Mouse (Mus musculus) MEL (cell line): ENCODE measurements at regions not wholly inside any gene's neighbourhood (a gene's known extent, or its start where the extent isn't known, plus 50 kb on each side); places are given as distances from the start of the nearest gene placed in this dataset.

ENCODE experiments used
- DNase-seq: peaks from one replicate; pipeline ENCODE4 v3.0.0; 2011; ENCODE audit warnings: low read depth, low spot score
- H3K27ac ChIP-seq: 2 replicates; pipeline ENCODE4 v1.5.1; 2012; ENCODE audit warnings: low read depth, mild to moderate bottlenecking, control low read depth, low read length, moderate library complexity; ENCODE audit not compliant: control insufficient read depth
- H3K27me3 ChIP-seq, 2 experiments: fragments of 150-350 bp in 1 of 2; sonication (generic) in 1 of 2; 2 replicates each; pipeline ENCODE4 v1.6.1; 2012; ENCODE audit warnings: low read length in 2 of 2, mild to moderate bottlenecking in 2 of 2, improper control_type of control experiment in 1 of 2, moderate library complexity in 1 of 2; ENCODE audit not compliant: insufficient read depth in 2 of 2, control insufficient read depth in 1 of 2
- H3K36me3 ChIP-seq, 2 experiments: 2 replicates each; pipeline ENCODE4 v1.6.1; 2012 to 2014; ENCODE audit warnings: low read length in 2 of 2, improper control_type of control experiment in 1 of 2, inconsistent platforms in 1 of 2, mild to moderate bottlenecking in 1 of 2; ENCODE audit not compliant: insufficient read depth in 2 of 2, control insufficient read depth in 1 of 2
- H3K4me1 ChIP-seq, 2 experiments: fragments of 150-350 bp in 1 of 2; sonication (generic) in 1 of 2; 2 replicates each; pipeline ENCODE4 v1.6.1; 2012; ENCODE audit warnings: low read length in 2 of 2, improper control_type of control experiment in 1 of 2, mild to moderate bottlenecking in 1 of 2; ENCODE audit not compliant: insufficient read depth in 2 of 2, control insufficient read depth in 1 of 2
- H3K4me3 ChIP-seq, 2 experiments: fragments of 150-350 bp in 1 of 2; sonication (generic) in 1 of 2; 2 replicates each; pipeline ENCODE4 v1.5.1; 2012; ENCODE audit warnings: low read depth in 2 of 2, low read length in 2 of 2, mild to moderate bottlenecking in 2 of 2, moderate library complexity in 2 of 2, control low read depth in 1 of 2, improper control_type of control experiment in 1 of 2; ENCODE audit not compliant: control insufficient read depth in 1 of 2, insufficient read depth in 1 of 2
- H3K79me2 ChIP-seq: 2 replicates; pipeline ENCODE4 v1.6.1; 2012; ENCODE audit warnings: mild to moderate bottlenecking, low read length, moderate library complexity; ENCODE audit not compliant: control insufficient read depth, poor library complexity, insufficient read depth
- H3K9ac ChIP-seq: 2 replicates; pipeline ENCODE4 v1.6.1; 2012; ENCODE audit warnings: low read depth, mild to moderate bottlenecking, control low read depth, low read length, moderate library complexity; ENCODE audit not compliant: control insufficient read depth, poor library complexity, severe bottlenecking
- H3K9me3 ChIP-seq: fragments of 150-350 bp; sonication (generic); replicated peaks from 2 replicates; pipeline ENCODE4 v1.6.1; 2012; ENCODE audit warnings: mild to moderate bottlenecking, low read length, improper control_type of control experiment, moderate library complexity; ENCODE audit not compliant: insufficient read depth
- BHLHE40 ChIP-seq: IDR thresholded peaks from 2 replicates; pipeline ENCODE4 v1.6.1; 2012; ENCODE audit warnings: low read depth, mild to moderate bottlenecking, inconsistent platforms, low read length, improper control_type of control experiment, borderline replicate concordance
- CHD1 ChIP-seq: IDR thresholded peaks from 2 replicates; pipeline ENCODE4 v1.6.1; 2012; ENCODE audit warnings: low read depth, mild to moderate bottlenecking, inconsistent platforms, low read length, improper control_type of control experiment
- CHD2 ChIP-seq: IDR thresholded peaks from 2 replicates; pipeline ENCODE4 v1.6.1; 2011; ENCODE audit warnings: low read length, improper control_type of control experiment
- E2F4 ChIP-seq: IDR thresholded peaks from 2 replicates; pipeline ENCODE4 v1.6.1; 2011; ENCODE audit warnings: low read depth, low read length, improper control_type of control experiment, borderline replicate concordance
- EP300 ChIP-seq, 2 experiments: IDR thresholded peaks; 2 replicates each; pipeline ENCODE4 v1.6.1; 2011; ENCODE audit warnings: improper control_type of control experiment in 2 of 2, low read length in 2 of 2, low read depth in 1 of 2, mild to moderate bottlenecking in 1 of 2
- HCFC1 ChIP-seq: IDR thresholded peaks from 2 replicates; pipeline ENCODE4 v1.6.1; 2012; ENCODE audit warnings: low read depth, mild to moderate bottlenecking, inconsistent platforms, low read length, improper control_type of control experiment, moderate library complexity
- KAT2A ChIP-seq: conservative IDR thresholded peaks from 2 replicates; pipeline ENCODE4 v1.6.1; 2012; ENCODE audit warnings: low read depth, low read length, improper control_type of control experiment, inconsistent platforms
- MAFK ChIP-seq: IDR thresholded peaks from 2 replicates; pipeline ENCODE4 v1.6.1; 2011; ENCODE audit warnings: low read depth, mild to moderate bottlenecking, low read length, improper control_type of control experiment, borderline replicate concordance
- MAZ ChIP-seq: IDR thresholded peaks from 2 replicates; pipeline ENCODE4 v1.6.1; 2012; ENCODE audit warnings: low read depth, mild to moderate bottlenecking, inconsistent platforms, low read length, improper control_type of control experiment
- MEF2A ChIP-seq: IDR thresholded peaks from 2 replicates; pipeline ENCODE4 v1.6.1; 2014; ENCODE audit warnings: low read depth, mild to moderate bottlenecking, inconsistent platforms, low read length, improper control_type of control experiment; ENCODE audit not compliant: poor library complexity, insufficient replicate concordance, severe bottlenecking; ENCODE audit errors: extremely low read depth
- MXI1 ChIP-seq: IDR thresholded peaks from 2 replicates; pipeline ENCODE4 v1.6.1; 2011; ENCODE audit warnings: mild to moderate bottlenecking, low read depth, low read length, improper control_type of control experiment
- MYB ChIP-seq: IDR thresholded peaks from 2 replicates; pipeline ENCODE4 v1.6.1; 2011; ENCODE audit warnings: mild to moderate bottlenecking, low read depth, low read length, improper control_type of control experiment
- NRF1 ChIP-seq: IDR thresholded peaks from 2 replicates; pipeline ENCODE4 v1.6.1; 2014; ENCODE audit warnings: low read depth, mild to moderate bottlenecking, inconsistent platforms, low read length, improper control_type of control experiment, moderate library complexity; ENCODE audit not compliant: poor library complexity, insufficient read depth, severe bottlenecking
- POLR2A ChIP-seq, 2 experiments: IDR thresholded peaks; 2 replicates each; pipeline ENCODE4 v1.6.1; 2011 to 2012; ENCODE audit warnings: low read length in 2 of 2, mild to moderate bottlenecking in 2 of 2, control low read depth in 1 of 2, improper control_type of control experiment in 1 of 2, low read depth in 1 of 2, moderate library complexity in 1 of 2; ENCODE audit not compliant: control insufficient read depth in 1 of 2, insufficient read depth in 1 of 2, poor library complexity in 1 of 2
- POLR2AphosphoS2 ChIP-seq: IDR thresholded peaks from 2 replicates; pipeline ENCODE4 v1.6.1; 2011; ENCODE audit warnings: low read length, improper control_type of control experiment
- POLR2AphosphoS5 ChIP-seq: IDR thresholded peaks from 2 replicates; pipeline ENCODE4 v1.6.1; 2012; ENCODE audit warnings: low read depth, borderline replicate concordance, mild to moderate bottlenecking, inconsistent platforms, low read length, moderate library complexity, mixed read lengths
- RAD21 ChIP-seq: IDR thresholded peaks from 2 replicates; pipeline ENCODE4 v1.6.1; 2011; ENCODE audit warnings: mild to moderate bottlenecking, low read depth, low read length, improper control_type of control experiment
- RCOR1 ChIP-seq: IDR thresholded peaks from 2 replicates; pipeline ENCODE4 v1.6.1; 2012; ENCODE audit warnings: low read depth, mild to moderate bottlenecking, inconsistent platforms, low read length, improper control_type of control experiment
- SMC3 ChIP-seq: IDR thresholded peaks from 2 replicates; pipeline ENCODE4 v1.6.1; 2011; ENCODE audit warnings: low read depth, low read length, improper control_type of control experiment
- TAL1 ChIP-seq: IDR thresholded peaks from 2 replicates; pipeline ENCODE4 v1.6.1; 2012; ENCODE audit warnings: mild to moderate bottlenecking, inconsistent platforms, low read length, moderate library complexity, mixed read lengths
- TBP ChIP-seq: IDR thresholded peaks from 2 replicates; pipeline ENCODE4 v1.8.0; 2011; ENCODE audit warnings: low read depth, low read length, improper control_type of control experiment
- TCF12 ChIP-seq: IDR thresholded peaks from 2 replicates; pipeline ENCODE4 v1.6.1; 2014; ENCODE audit warnings: low read depth, mild to moderate bottlenecking, inconsistent platforms, low read length, improper control_type of control experiment, moderate library complexity
- UBTF ChIP-seq: IDR thresholded peaks from 2 replicates; pipeline ENCODE4 v1.6.1; 2012; ENCODE audit warnings: low read depth, mild to moderate bottlenecking, inconsistent platforms, low read length, improper control_type of control experiment, moderate library complexity, borderline replicate concordance; ENCODE audit not compliant: insufficient read depth
- USF2 ChIP-seq, 2 experiments: IDR thresholded peaks; 2 replicates each; pipeline ENCODE4 v1.6.1; 2011 to 2012; ENCODE audit warnings: improper control_type of control experiment in 2 of 2, low read length in 2 of 2, borderline replicate concordance in 1 of 2, inconsistent platforms in 1 of 2, low read depth in 1 of 2, mild to moderate bottlenecking in 1 of 2; ENCODE audit not compliant: insufficient read depth in 1 of 2
- ZC3H11A ChIP-seq: IDR thresholded peaks from 2 replicates; pipeline ENCODE4 v1.6.1; 2012; ENCODE audit warnings: low read depth, mild to moderate bottlenecking, inconsistent platforms, low read length, improper control_type of control experiment
- ZMIZ1 ChIP-seq: IDR thresholded peaks from 2 replicates; pipeline ENCODE4 v1.6.1; 2012; ENCODE audit warnings: low read depth, mild to moderate bottlenecking, inconsistent platforms, low read length, improper control_type of control experiment, moderate library complexity

GRCm38 (mm10) chr9:13905086-13905669 lies 77.7 kb downstream of the Fam76b start:
- H3K9me3 ChIP-seq: no peaks in the 10 kb centered on the region
- TF ChIP-seq KAT2A (no peak), CHD2 (no peak), TAL1 (no peak), MXI1 (no peak), RCOR1 (no peak), POLR2AphosphoS5 (no peak), HCFC1 (no peak), NRF1 (no peak), MYB (no peak), CHD1 (no peak), USF2 (IDR thresholded peaks at IDR 0.05; ENCODE audit: borderline replicate concordance in 1 of 2, insufficient read depth in 1 of 2, low read depth in 1 of 2, low read length in 2 of 2) (no peak), ZC3H11A (no peak), POLR2AphosphoS2 (no peak), TCF12 (no peak)
- H3K9ac ChIP-seq: no peak overlapping the region

DNA sequence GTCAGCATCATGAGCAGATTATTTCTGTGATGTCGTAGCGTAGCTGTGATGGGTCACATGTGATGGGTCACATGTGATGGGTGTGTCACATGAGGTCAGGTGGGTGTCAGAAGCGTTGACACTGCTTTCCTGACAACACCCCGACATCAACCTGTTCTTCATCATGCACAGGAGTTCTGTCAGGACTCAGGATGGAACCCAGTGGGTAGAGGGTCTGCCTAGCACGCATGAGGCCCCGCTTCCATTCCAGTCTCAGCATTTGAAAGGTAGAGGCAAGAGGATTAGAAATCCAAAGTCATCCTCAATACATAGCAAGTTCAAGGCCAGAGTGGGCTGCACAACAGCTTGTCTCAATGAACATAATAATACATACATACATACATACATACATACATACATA lies 79.2 kb downstream of the Fam76b start:
- Histone ChIP-seq H3K4me3 (no peak overlapping the region), H3K79me2 (no peaks in the 10 kb centered on the region), H3K4me1 (no peaks in the 10 kb centered on the region), H3K27ac (no peak overlapping the region), H3K9me3 (no peaks in the 10 kb centered on the region), H3K9ac (no peak overlapping the region), H3K36me3 (no peaks in the 10 kb centered on the region), H3K27me3 (peaks cover 19 to 24% of the 10 kb centered on the region in 2 experiments)
- no peak for DNase-seq
- TF ChIP-seq EP300 (IDR thresholded peaks at IDR 0.05; ENCODE audit: low read depth in 1 of 2, low read length in 2 of 2) (no peak), POLR2A (IDR thresholded peaks at IDR 0.05; ENCODE audit: control insufficient read depth in 1 of 2, insufficient read depth in 1 of 2, low read depth in 1 of 2, low read length in 2 of 2, poor library complexity in 1 of 2) (no peak), BHLHE40 (no peak), ZMIZ1 (no peak), MXI1 (no peak), SMC3 (no peak), RCOR1 (no peak), NRF1 (no peak), USF2 (IDR thresholded peaks at IDR 0.05; ENCODE audit: borderline replicate concordance in 1 of 2, insufficient read depth in 1 of 2, low read depth in 1 of 2, low read length in 2 of 2) (no peak), MEF2A (no peak), MAZ (no peak), CHD1 (no peak), E2F4 (no peak), TAL1 (no peak), RAD21 (no peak), TBP (no peak), CHD2 (no peak), MAFK (no peak), UBTF (no peak), TCF12 (no peak)

More at GRCm38 (mm10) chr9:13905086-13905669, 77.7 kb downstream of the Fam76b start:
- no peaks in the 10 kb centered on the region for H3K36me3 ChIP-seq
- no peak for DNase-seq
- peaks cover 14 to 25% of the 10 kb centered on the region in 2 experiments for H3K27me3 ChIP-seq
- no peak overlapping the region for H3K4me3 ChIP-seq
- H3K4me1 ChIP-seq: no peaks in the 10 kb centered on the region
- no peaks in the 10 kb centered on the region for H3K79me2 ChIP-seq
- no peak overlapping the region for H3K27ac ChIP-seq
